Mouse (Mus musculus): ENCODE data around the gene Cep135. TPM values are rescaled to one million over a fixed set of nuclear protein-coding genes. Genes with fewer than 3 reads are reported as not detected.

Gene Cep135
- polyA plus RNA-seq, 2 experiments = 4.3 to 4.9 TPM

- Histone ChIP-seq H3K27me3 (ENCODE audit: control insufficient read depth, insufficient read depth, low read length) (no peaks in the 10 kb centered on the region), H3K9me3 (ENCODE audit: control insufficient read depth, low read length) (no peaks in the 10 kb centered on the region), H3K4me1 (replicated peaks; ENCODE audit: control insufficient read depth in 2 of 2, insufficient read depth in 2 of 2, low read length in 1 of 2) (peaks cover 27 to 28% of the 10 kb centered on the region in 2 experiments), H3K4me3 (ENCODE audit: insufficient read depth in 1 of 2, low read depth in 2 of 2, low read length in 2 of 2) (peak overlapping the region in 1 of 2 experiments; percentile 87; a peak in 1 of 4 replicates), H3K36me3 (replicated peaks; ENCODE audit: control insufficient read depth, insufficient read depth, low read depth) (no peaks in the 10 kb centered on the region), H3K9ac (replicated peaks) (no peak overlapping the region), H3K4me2 (ENCODE audit: low read depth) (peak overlapping the region; percentile 87), H3K27ac (peak overlapping the region; percentile 13)
- 82% methylated on average over 8 of the region's 8 CpGs for WGBS (ENCODE audit: insufficient replicate concordance)
- ATAC-seq (ENCODE audit: insufficient read depth) (no peak), DNase-seq (ENCODE audit: low read depth in 3 of 3, low spot score in 3 of 3) (no peak)
- no peak for TF ChIP-seq CTCF (IDR thresholded peaks at IDR 0.05; ENCODE audit: low read depth)
- no peak for TF ChIP-seq EP300 (IDR thresholded peaks at IDR 0.05; ENCODE audit: low read depth)
These were observed 71.6 kb downstream of the Cep135 start for GRCm38 (mm10) chr5:76659958-76660635.

- peak overlapping the region; percentile 55 for H3K9ac ChIP-seq (replicated peaks)
- TF ChIP-seq EP300 (IDR thresholded peaks at IDR 0.05; ENCODE audit: low read depth) (peak; percentile 66), CTCF (IDR thresholded peaks at IDR 0.05; ENCODE audit: low read depth) (no peak)
- peak overlapping the region; percentile 87 for H3K4me2 ChIP-seq (ENCODE audit: low read depth)
- H3K27me3 ChIP-seq (ENCODE audit: control insufficient read depth, insufficient read depth, low read length) = no peaks in the 10 kb centered on the region
- ATAC-seq (ENCODE audit: insufficient read depth) (no peak), DNase-seq (ENCODE audit: low read depth in 3 of 3, low spot score in 3 of 3) (peak in 1 of 3 experiments; percentile 36)
- no peak overlapping the region for H3K4me3 ChIP-seq (ENCODE audit: insufficient read depth in 1 of 2, low read depth in 2 of 2, low read length in 2 of 2)
- peak overlapping the region; percentile 33 for H3K27ac ChIP-seq
- H3K9me3 ChIP-seq (ENCODE audit: control insufficient read depth, low read length) = no peaks in the 10 kb centered on the region
- no peaks in the 10 kb centered on the region for H3K36me3 ChIP-seq (replicated peaks; ENCODE audit: control insufficient read depth, insufficient read depth, low read depth)
- peaks cover 25 to 28% of the 10 kb centered on the region in 2 experiments for H3K4me1 ChIP-seq (replicated peaks; ENCODE audit: control insufficient read depth in 2 of 2, insufficient read depth in 2 of 2, low read length in 1 of 2)
- WGBS (ENCODE audit: insufficient replicate concordance) = 30% methylated on average over 4 of the region's 4 CpGs
These were observed 72.8 kb downstream of the Cep135 start for GRCm38 (mm10) chr5:76661310-76661709.

GRCm38 (mm10) chr5:76664936-76665335 is 76.4 kb downstream of the Cep135 start:
- ATAC-seq (ENCODE audit: insufficient read depth) = no peak
- H3K27me3 ChIP-seq (ENCODE audit: control insufficient read depth, insufficient read depth, low read length) = no peaks in the 10 kb centered on the region
- H3K4me3 ChIP-seq (ENCODE audit: insufficient read depth in 1 of 2, low read depth in 2 of 2, low read length in 2 of 2) = no peak overlapping the region
- H3K9me3 ChIP-seq (ENCODE audit: control insufficient read depth, low read length) = no peaks in the 10 kb centered on the region
- 74% methylated on average over 7 of the region's 7 CpGs for WGBS (ENCODE audit: insufficient replicate concordance)
- H3K4me2 ChIP-seq (ENCODE audit: low read depth) = no peak overlapping the region
- no peak overlapping the region for H3K27ac ChIP-seq
- no peak for DNase-seq (ENCODE audit: low read depth in 3 of 3, low spot score in 3 of 3)
- H3K4me1 ChIP-seq (replicated peaks; ENCODE audit: control insufficient read depth in 2 of 2, insufficient read depth in 2 of 2, low read length in 1 of 2) = peaks cover 19 to 21% of the 10 kb centered on the region in 2 experiments
- H3K36me3 ChIP-seq (replicated peaks; ENCODE audit: control insufficient read depth, insufficient read depth, low read depth) = no peaks in the 10 kb centered on the region
- H3K9ac ChIP-seq (replicated peaks) = no peak overlapping the region
- TF ChIP-seq EP300 (IDR thresholded peaks at IDR 0.05; ENCODE audit: low read depth) = no peak
- TF ChIP-seq CTCF (IDR thresholded peaks at IDR 0.05; ENCODE audit: low read depth) = no peak

DNA sequence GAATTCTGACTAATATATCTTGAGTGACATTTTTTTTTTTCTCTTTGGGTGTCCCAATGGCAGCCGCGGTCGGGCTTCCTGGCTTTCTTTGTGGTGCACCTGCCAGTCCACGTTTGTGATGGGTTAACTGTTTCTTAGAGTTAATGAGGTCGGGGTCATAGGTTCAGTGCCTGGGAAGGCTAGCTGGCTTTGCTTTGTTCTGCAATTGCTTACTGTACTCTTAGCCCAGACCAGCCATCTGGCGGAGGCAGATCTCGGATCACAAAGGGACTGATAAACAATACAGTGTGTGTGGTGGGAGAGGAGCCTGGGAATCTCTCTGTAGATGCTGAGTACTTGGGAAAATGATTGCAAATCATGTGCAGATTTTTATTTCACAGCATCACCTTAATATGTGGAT is 76.9 kb downstream of the Cep135 start:
- ATAC-seq (ENCODE audit: insufficient read depth) (no peak), DNase-seq (ENCODE audit: low read depth in 3 of 3, low spot score in 3 of 3) (no peak)
- no peak for TF ChIP-seq EP300 (IDR thresholded peaks at IDR 0.05; ENCODE audit: low read depth)
- no peak for TF ChIP-seq CTCF (IDR thresholded peaks at IDR 0.05; ENCODE audit: low read depth)
- 53% methylated on average over 7 of the region's 7 CpGs for WGBS (ENCODE audit: insufficient replicate concordance)
- no peak overlapping the region for H3K27ac ChIP-seq
- H3K36me3 ChIP-seq (replicated peaks; ENCODE audit: control insufficient read depth, insufficient read depth, low read depth) = no peaks in the 10 kb centered on the region
- H3K4me3 ChIP-seq (ENCODE audit: insufficient read depth in 1 of 2, low read depth in 2 of 2, low read length in 2 of 2) = no peak overlapping the region
- peaks cover 16% of the 10 kb centered on the region in 2 experiments for H3K4me1 ChIP-seq (replicated peaks; ENCODE audit: control insufficient read depth in 2 of 2, insufficient read depth in 2 of 2, low read length in 1 of 2)
- no peak overlapping the region for H3K4me2 ChIP-seq (ENCODE audit: low read depth)
- no peaks in the 10 kb centered on the region for H3K9me3 ChIP-seq (ENCODE audit: control insufficient read depth, low read length)
- no peak overlapping the region for H3K9ac ChIP-seq (replicated peaks)
- H3K27me3 ChIP-seq (ENCODE audit: control insufficient read depth, insufficient read depth, low read length) = no peaks in the 10 kb centered on the region

- ATAC-seq (ENCODE audit: insufficient read depth) (no peak), DNase-seq (ENCODE audit: low read depth in 3 of 3, low spot score in 3 of 3) (no peak)
- H3K4me1 ChIP-seq (replicated peaks; ENCODE audit: control insufficient read depth in 2 of 2, insufficient read depth in 2 of 2, low read length in 1 of 2) = peaks cover 8 to 12% of the 10 kb centered on the region in 2 experiments
- H3K9me3 ChIP-seq (ENCODE audit: control insufficient read depth, low read length) = no peaks in the 10 kb centered on the region
- no peak overlapping the region for H3K9ac ChIP-seq (replicated peaks)
- H3K4me2 ChIP-seq (ENCODE audit: low read depth) = no peak overlapping the region
- TF ChIP-seq EP300 (IDR thresholded peaks at IDR 0.05; ENCODE audit: low read depth) = no peak
- no peak for TF ChIP-seq CTCF (IDR thresholded peaks at IDR 0.05; ENCODE audit: low read depth)
- 83% methylated on average over 6 of the region's 6 CpGs for WGBS (ENCODE audit: insufficient replicate concordance)
- no peak overlapping the region for H3K4me3 ChIP-seq (ENCODE audit: insufficient read depth in 1 of 2, low read depth in 2 of 2, low read length in 2 of 2)
- no peaks in the 10 kb centered on the region for H3K27me3 ChIP-seq (ENCODE audit: control insufficient read depth, insufficient read depth, low read length)
- H3K36me3 ChIP-seq (replicated peaks; ENCODE audit: control insufficient read depth, insufficient read depth, low read depth) = no peaks in the 10 kb centered on the region
- H3K27ac ChIP-seq = no peak overlapping the region
These were observed 77.7 kb downstream of the Cep135 start for GRCm38 (mm10) chr5:76666026-76666756.
